Mouse (Mus musculus): ENCODE data around the gene Zcchc24.

Zcchc24 gene

DNA sequence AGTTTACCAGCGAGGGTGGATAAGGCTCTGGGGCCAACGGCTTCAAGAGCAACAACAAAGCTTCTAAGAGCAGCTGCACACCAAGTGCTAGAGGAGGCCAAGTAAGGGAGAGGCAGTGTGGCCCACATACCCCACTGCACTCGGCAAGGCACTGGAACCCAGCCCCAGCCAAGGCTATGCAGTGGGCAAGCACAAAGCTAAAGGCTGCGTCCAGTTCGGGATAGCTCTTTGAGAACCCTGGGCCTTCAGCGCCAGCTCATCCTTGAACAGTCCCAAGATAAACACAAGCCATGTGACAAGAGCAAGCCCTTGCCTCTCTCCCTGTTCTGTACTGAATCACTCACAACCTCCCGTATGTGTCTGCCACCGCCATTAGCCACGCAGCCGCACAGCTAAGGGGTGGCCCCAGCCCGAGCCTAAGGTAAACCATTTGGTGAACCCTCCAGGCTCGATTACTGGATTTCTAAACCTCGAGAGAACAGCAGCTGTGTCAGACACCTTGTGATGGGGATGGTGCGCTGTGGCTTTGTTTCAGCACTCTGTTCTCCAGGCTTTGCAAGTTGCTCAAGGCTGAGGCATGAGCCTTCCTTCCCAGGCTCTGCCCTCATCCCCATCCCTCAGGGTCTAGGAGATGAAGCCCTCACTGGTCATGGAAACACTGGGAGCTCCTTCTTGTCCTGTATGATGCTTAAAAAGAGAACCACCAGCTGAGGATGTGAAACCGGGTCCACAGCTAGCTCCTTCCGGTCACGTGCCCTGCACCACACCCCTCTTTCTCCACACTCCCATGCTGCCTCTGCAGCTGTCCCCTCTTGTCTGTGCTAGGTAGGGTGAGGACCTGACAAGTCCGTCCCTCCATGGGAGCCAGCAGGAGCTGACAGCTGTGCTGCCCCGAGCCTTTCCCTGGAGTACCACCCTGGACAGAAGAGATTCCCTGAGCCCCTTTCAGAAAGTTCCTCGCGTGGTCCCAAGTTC is 21.6 kb downstream of the Zcchc24 start:
- peak; percentile 73 for DNase-seq

- DNase-seq = no peak
Observed at GRCm38 (mm10) chr14:25746371-25746770, 22.5 kb downstream of the Zcchc24 start.

GRCm38 (mm10) chr14:25745365-25746184 is 23.3 kb downstream of the Zcchc24 start:
- DNase-seq = no peak

DNA sequence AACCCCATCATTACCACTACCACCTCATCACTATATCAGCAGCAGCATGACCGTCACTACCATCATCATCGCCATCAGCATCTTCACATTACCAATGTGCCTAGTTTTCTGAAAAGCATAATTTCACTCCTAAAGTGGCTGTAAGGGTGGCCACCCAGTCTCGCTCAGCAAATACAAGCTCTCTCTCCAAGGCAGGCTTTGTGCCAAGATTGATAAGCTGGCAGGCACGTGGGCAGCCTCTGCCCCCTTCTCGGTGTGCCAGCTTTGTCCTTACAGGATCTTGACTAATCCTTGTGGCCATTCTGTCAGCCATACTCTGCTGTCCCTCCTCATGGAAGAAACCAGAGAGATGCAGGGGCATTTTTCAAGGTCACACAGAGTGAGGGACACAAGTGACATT is 25.9 kb downstream of the Zcchc24 start:
- DNase-seq = peak; percentile 49

DNA sequence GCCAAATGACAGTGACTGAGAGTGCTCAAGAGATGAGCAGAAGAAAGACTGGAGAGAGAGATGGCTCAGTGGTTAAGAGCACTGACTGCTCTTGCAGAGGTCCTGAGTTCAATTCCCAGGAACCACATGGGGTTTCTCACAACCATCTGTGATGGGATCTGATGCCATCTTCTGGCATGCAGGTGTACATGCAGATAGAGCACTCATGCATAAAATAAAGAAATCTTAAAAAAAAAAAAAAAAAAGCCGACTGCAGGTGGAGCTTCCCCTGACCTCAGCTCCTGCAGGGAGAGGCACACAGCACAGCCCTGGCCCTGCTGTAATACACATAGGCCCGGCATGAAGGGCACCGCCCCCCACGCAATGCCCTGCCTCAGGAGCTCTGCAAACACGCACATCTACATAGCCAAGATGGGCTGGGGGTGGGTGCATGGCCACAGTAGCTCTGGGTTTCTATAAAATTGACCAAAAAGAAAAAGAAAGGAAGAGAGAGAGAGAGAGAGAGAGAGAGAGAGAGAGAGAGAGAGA is 26.9 kb downstream of the Zcchc24 start:
- no peak for DNase-seq

- no peak for DNase-seq
Observed at GRCm38 (mm10) chr14:25741211-25741610, 27.6 kb downstream of the Zcchc24 start.

- no peak for DNase-seq
Observed at GRCm38 (mm10) chr14:25739957-25740565, 28.8 kb downstream of the Zcchc24 start.

DNA sequence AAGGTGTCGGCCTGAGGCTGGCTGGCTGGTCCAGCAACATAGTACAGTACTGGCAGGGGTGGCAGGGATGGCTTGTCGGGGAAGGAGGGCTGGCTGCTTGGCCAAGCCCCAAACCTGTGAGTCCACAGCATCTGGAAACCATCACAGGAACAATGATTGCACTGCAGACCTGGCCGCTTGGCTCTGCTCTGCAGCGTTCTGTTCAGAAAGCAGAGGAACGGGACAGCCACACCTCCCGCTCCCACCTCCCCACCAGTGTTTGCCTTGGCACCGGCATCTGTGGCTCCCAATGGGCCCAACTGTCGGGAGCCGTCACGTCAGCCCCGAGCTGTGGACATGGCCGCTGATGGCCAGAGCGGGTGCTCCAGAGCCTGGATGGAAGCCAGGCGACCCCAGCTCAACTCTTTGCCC is 30.2 kb downstream of the Zcchc24 start:
- peak; percentile 63 for DNase-seq

DNA sequence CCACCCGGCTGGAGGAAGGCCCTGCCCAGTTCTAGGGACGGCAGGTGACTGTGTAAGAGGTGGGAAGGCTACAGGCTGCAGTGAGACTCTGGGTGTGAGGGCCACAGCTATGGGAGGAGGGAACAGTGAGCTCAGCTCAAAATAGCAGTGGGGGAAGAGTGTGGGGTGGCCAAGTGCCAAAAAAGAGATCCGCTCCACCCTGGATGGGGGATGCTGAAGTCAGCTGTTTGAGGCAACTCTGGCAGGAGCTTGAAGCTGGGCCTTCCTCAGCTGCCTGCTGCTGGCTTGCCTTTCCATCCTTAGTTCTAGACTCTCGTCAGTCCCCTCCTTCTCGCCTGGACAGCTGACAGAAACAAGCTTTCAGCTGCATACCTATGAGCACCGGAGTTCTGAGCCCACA is 32.2 kb downstream of the Zcchc24 start:
- DNase-seq = peak; percentile 75

GRCm38 (mm10) chr14:25736140-25736539 is 32.7 kb downstream of the Zcchc24 start:
- DNase-seq = no peak

GRCm38 (mm10) chr14:25734736-25735716 is 33.8 kb downstream of the Zcchc24 start:
- DNase-seq = no peak

DNA sequence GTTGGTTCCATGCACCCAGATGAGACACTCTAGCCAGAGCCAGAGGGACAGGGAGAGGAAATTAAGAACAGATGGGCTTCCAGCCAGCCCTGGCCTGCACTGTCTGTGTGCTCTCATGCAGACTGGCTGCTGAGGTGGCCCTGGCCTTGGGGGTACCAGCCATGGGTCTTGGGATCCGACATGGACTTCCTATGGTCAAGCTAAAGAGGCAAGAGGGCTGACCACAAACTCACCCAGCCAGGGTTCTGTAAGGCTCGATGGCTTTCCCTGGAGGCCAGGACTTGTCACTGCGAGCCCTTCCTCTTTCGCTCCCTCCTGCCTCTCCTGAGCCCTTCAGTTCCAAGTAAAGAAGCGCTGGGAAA is 41.7 kb downstream of the Zcchc24 start:
- no peak for DNase-seq

- DNase-seq = peak; percentile 69
Observed at GRCm38 (mm10) chr14:25726226-25727148, 42.4 kb downstream of the Zcchc24 start.

GRCm38 (mm10) chr14:25725690-25726089 is 43.1 kb downstream of the Zcchc24 start:
- no peak for DNase-seq

DNA sequence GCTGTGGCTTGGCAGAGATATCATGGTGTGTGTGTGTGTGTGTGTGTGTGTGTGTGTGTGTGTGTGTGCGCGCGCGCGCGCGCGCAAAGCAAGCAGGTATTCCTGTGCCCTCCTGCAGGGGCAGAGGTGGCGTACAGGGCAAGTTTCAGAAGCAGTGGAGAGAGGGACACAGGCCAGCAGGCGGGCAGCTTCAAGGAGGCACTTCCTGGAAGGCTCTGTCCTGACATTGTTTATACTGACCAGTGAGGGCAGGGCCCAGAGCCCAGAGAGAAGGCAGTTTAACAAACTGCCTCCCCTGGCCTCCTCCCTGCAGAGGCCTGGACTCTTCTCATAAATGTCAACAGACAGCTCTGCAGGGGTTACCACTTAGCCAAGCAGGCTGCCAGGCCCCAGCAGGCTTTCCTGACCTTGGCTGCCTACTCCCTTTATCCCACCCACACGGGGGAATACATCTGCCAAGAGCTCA is 43.8 kb downstream of the Zcchc24 start:
- DNase-seq = peak; percentile 89

GRCm38 (mm10) chr14:25720962-25721707 is 47.7 kb downstream of the Zcchc24 start:
- DNase-seq = no peak

- DNase-seq = peak; percentile 53
Observed at GRCm38 (mm10) chr14:25719371-25719770, 49.5 kb downstream of the Zcchc24 start.

DNA sequence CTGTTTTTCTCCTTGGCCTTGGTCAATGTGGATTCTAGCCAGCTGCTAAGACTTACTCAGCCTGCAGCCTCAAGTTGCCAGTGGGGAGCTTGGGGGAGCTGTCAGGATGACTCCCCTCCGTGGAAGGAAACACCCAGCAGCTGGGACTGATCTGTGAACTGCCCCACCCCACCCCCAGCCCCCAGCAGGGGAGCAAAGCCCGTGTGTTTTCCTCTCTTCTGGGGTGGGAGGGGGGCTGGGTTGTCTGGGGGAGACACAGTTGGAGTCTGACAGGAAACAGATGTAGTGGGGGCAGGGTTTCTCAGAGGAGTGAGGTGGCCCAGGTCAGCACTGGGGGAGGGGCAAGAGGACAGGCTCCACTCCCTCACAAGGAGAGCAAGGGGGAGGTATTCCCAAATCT is 50.4 kb downstream of the Zcchc24 start:
- peak; percentile 65 for DNase-seq

GRCm38 (mm10) chr14:25717718-25718117 is 51.1 kb downstream of the Zcchc24 start:
- DNase-seq = no peak

- DNase-seq = no peak
Observed at GRCm38 (mm10) chr14:25716528-25716927, 52.3 kb downstream of the Zcchc24 start.

Data from lung, postnatal 36 days (tissue).